In genomic region chr1:128243996-128244726, GRCm38 (mm10) we compare ENCODE assay signal across 8 mouse cellular contexts. TPM values are rescaled to one million over a fixed set of nuclear protein-coding genes. Genes with fewer than 3 reads are reported as not detected.
DNase-seq lines count a peak whose midpoint lies in the region; ATAC-seq and TF ChIP-seq lines count a peak whose summit lies in the region.

No protein-coding gene starts in this region.

- no peak for TF ChIP-seq CTCF in bone marrow macrophage, adult 2 months (IDR thresholded peaks at IDR 0.05; ENCODE audit: low read depth, low read length)
- no peak for TF ChIP-seq CTCF in embryonic fibroblast, embryonic 13.5 days (IDR thresholded peaks at IDR 0.05; ENCODE audit: borderline replicate concordance, insufficient read depth, low read length)

- under 1% methylated on average over 69 of the region's 71 CpGs for WGBS in kidney, embryonic 14.5 days
- under 1% methylated on average over 71 of the region's 71 CpGs for WGBS in limb, embryonic 15.5 days

- no peaks in the 10 kb centered on the region for H3K36me3 ChIP-seq in kidney, embryonic 14.5 days (ENCODE audit: control insufficient read depth, insufficient read depth, low read length)
- H3K36me3 ChIP-seq in limb, embryonic 15.5 days = no peaks in the 10 kb centered on the region; the same call in 1 of the 2 replicates

- peak overlapping the region; percentile 69 for H3K4me3 ChIP-seq in bone marrow macrophage, adult 2 months (ENCODE audit: insufficient read depth, low read length)
- H3K4me3 ChIP-seq in embryonic fibroblast, embryonic 13.5 days (ENCODE audit: insufficient read depth, low read length) = peak overlapping the region; percentile 83
- peak overlapping the region; percentile 81 for H3K4me3 ChIP-seq in kidney, embryonic 14.5 days (ENCODE audit: low read length)
- peak overlapping the region; percentile 79 for H3K4me3 ChIP-seq in limb, embryonic 15.5 days

- peaks cover 7% of the 10 kb centered on the region for H3K4me1 ChIP-seq in bone marrow macrophage, adult 2 months (ENCODE audit: control insufficient read depth, insufficient read depth, low read length)
- peaks cover 3% of the 10 kb centered on the region; the same call in 1 of the 2 replicates for H3K4me1 ChIP-seq in embryonic fibroblast, embryonic 13.5 days (ENCODE audit: control insufficient read depth, insufficient read depth, low read length)
- H3K4me1 ChIP-seq in kidney, embryonic 14.5 days (ENCODE audit: control insufficient read depth, insufficient read depth, low read length) = peaks cover 13% of the 10 kb centered on the region; the same call in 1 of the 2 replicates
- H3K4me1 ChIP-seq in limb, embryonic 15.5 days = 0 out of 2 replicates have a peak, but pooled peaks cover 3% of the 10 kb centered on the region

- H3K4me2 ChIP-seq in kidney, embryonic 14.5 days (replicated peaks; ENCODE audit: low read depth, low read length) = peak overlapping the region; percentile 89
- H3K4me2 ChIP-seq in limb, embryonic 15.5 days = peak overlapping the region; percentile 73

- H3K27ac ChIP-seq in bone marrow macrophage, adult 2 months (ENCODE audit: insufficient read depth, low read depth, low read length) = peak overlapping the region; percentile 49
- peak overlapping the region; percentile 38 for H3K27ac ChIP-seq in embryonic fibroblast, embryonic 13.5 days (ENCODE audit: insufficient read depth, low read length)
- H3K27ac ChIP-seq in kidney, embryonic 14.5 days (ENCODE audit: low read depth, low read length) = peak overlapping the region; percentile 77
- peak overlapping the region; percentile 87 for H3K27ac ChIP-seq in limb, embryonic 15.5 days

- TF ChIP-seq POLR2A in bone marrow macrophage, adult 2 months (IDR thresholded peaks at IDR 0.05; ENCODE audit: borderline replicate concordance, low read depth, low read length) = no peak
- peak; percentile 69 for TF ChIP-seq POLR2A in embryonic fibroblast, embryonic 13.5 days (IDR thresholded peaks at IDR 0.05; ENCODE audit: low read depth, low read length)

- no peaks in the 10 kb centered on the region for H3K9me3 ChIP-seq in kidney, embryonic 14.5 days (ENCODE audit: control insufficient read depth, low read length)
- no peaks in the 10 kb centered on the region for H3K9me3 ChIP-seq in limb, embryonic 15.5 days

- peak overlapping the region; percentile 76 for H3K9ac ChIP-seq in kidney, embryonic 14.5 days (ENCODE audit: low read depth, low read length)
- peak overlapping the region; percentile 82 for H3K9ac ChIP-seq in limb, embryonic 15.5 days

- H3K27me3 ChIP-seq in kidney, embryonic 14.5 days (ENCODE audit: control insufficient read depth, insufficient read depth, low read length) = no peaks in the 10 kb centered on the region
- H3K27me3 ChIP-seq in limb, embryonic 15.5 days = no peaks in the 10 kb centered on the region

- DNase-seq in A20 (ENCODE audit: low read depth, low spot score) = peak; percentile 98
- DNase-seq in heart, adult 9 months (ENCODE audit: low spot score in 2 of 2) = peak; percentile 95 to 96
- DNase-seq in monocyte, adult 2 months (ENCODE audit: low read depth in 1 of 2, low spot score in 2 of 2) = peak; percentile 93
- peak; percentile 97 for DNase-seq in spleen, postnatal 36 days (ENCODE audit: low spot score in 2 of 2)

- peak; percentile 97 for ATAC-seq in kidney, embryonic 14.5 days (ENCODE audit: low FRiP score, low TSS enrichment)
- peak; percentile 89 for ATAC-seq in limb, embryonic 15.5 days (ENCODE audit: insufficient number of reproducible peaks, low FRiP score, low TSS enrichment, low read depth)

RNA-seq across cellular contexts. Expression of gene Ubxn4, which starts 0.4 kb away (rescaled TPM):
- polyA plus RNA-seq in bone marrow macrophage, adult 2 months (2012; ENCODE audit: insufficient read depth, insufficient read length, missing spikeins) = 65.6 and 69.8 TPM in 2 replicates
- 89.2 and 89.6 TPM in 2 replicates for polyA plus RNA-seq in embryonic fibroblast, embryonic 13.5 days (2011; ENCODE audit: insufficient read length, low read depth, missing spikeins)
- polyA plus RNA-seq in kidney, embryonic 14.5 days (2014; fragmentation: Nextera tagmentation; extraction: Ambion mirVana) = 56.4 and 60.9 TPM in 2 replicates
- 79.4 and 83.2 TPM in 2 replicates for polyA plus RNA-seq in limb, embryonic 15.5 days (2015; fragmentation: Nextera tagmentation; extraction: Ambion mirVana)

Comparison
In these comparisons a context has a peak if more than half of its experiments do, and no peak if none do; other contexts are left out.
1. Peak in every context shown above with its lines: DNase-seq, ATAC-seq, H3K4me3 ChIP-seq and H3K27ac ChIP-seq.